Mouse (Mus musculus) CD4-positive, CD25-positive, alpha-beta regulatory T cell, adult 2 months (primary cell): Measurements from ENCODE around the gene Immp1l.
A peak's percentile ranks its signal among the peaks of the same experiment; 100 is the strongest.

ENCODE experiments used
- DNase-seq: peaks from one replicate; pipeline ENCODE4 v3.0.0-alpha.2; 2012; ENCODE audit warnings: low read depth, low spot score

Immp1l gene

GRCm38 (mm10) chr2:105903896-105904756 is at the start of gene Immp1l, which contains the start of gene Elp4:
Gene Immp1l, plus strand, starts transcription at chr2:105904638.
Gene Elp4, minus strand, starts transcription at chr2:105904564.
- peak; percentile 97 for DNase-seq

- no peak for DNase-seq
These were observed 49.7 kb upstream of the Immp1l start for GRCm38 (mm10) chr2:105854740-105855139.

GRCm38 (mm10) chr2:105873403-105873802 is 31.0 kb upstream of the Immp1l start:
- DNase-seq: no peak

GRCm38 (mm10) chr2:105890816-105891215 is 13.6 kb upstream of the Immp1l start:
- no peak for DNase-seq

- DNase-seq: no peak
These were observed 314 bp downstream of the Immp1l start for GRCm38 (mm10) chr2:105904757-105905146.

- DNase-seq: peak; percentile 62
These were observed 3.9 kb downstream of the Immp1l start for GRCm38 (mm10) chr2:105908351-105908750.

GRCm38 (mm10) chr2:105910611-105911010 is 6.2 kb downstream of the Immp1l start:
- DNase-seq: no peak

- DNase-seq: no peak
These were observed 9.4 kb downstream of the Immp1l start for GRCm38 (mm10) chr2:105913655-105914366.

- DNase-seq: no peak
These were observed 12.2 kb downstream of the Immp1l start for GRCm38 (mm10) chr2:105916671-105917070.

GRCm38 (mm10) chr2:105917623-105918346 is 13.3 kb downstream of the Immp1l start:
- DNase-seq: no peak

GRCm38 (mm10) chr2:105950131-105950530 is 45.7 kb downstream of the Immp1l start:
- no peak for DNase-seq

GRCm38 (mm10) chr2:105951350-105951940 is 47.0 kb downstream of the Immp1l start:
- no peak for DNase-seq

- no peak for DNase-seq
These were observed 49.4 kb downstream of the Immp1l start for GRCm38 (mm10) chr2:105953862-105954261.

GRCm38 (mm10) chr2:105963447-105963846 is 59.0 kb downstream of the Immp1l start:
- no peak for DNase-seq

GRCm38 (mm10) chr2:105973941-105974340 is 69.5 kb downstream of the Immp1l start:
- no peak for DNase-seq

- DNase-seq: no peak
These were observed 73.6 kb downstream of the Immp1l start for GRCm38 (mm10) chr2:105978065-105978464.

- no peak for DNase-seq
These were observed 80.8 kb downstream of the Immp1l start for GRCm38 (mm10) chr2:105985206-105985605.

- DNase-seq: no peak
These were observed 82.7 kb downstream of the Immp1l start for GRCm38 (mm10) chr2:105987131-105987530.

GRCm38 (mm10) chr2:105987999-105988398 is 83.6 kb downstream of the Immp1l start:
- DNase-seq: no peak

GRCm38 (mm10) chr2:106002835-106003739 is 98.6 kb downstream of the Immp1l start, which contains the start of gene Dnajc24:
Gene Dnajc24, minus strand, starts transcription at chr2:106003549.
- DNase-seq: peak; percentile 92
